Mouse (Mus musculus) spleen, adult 2 months (tissue): ENCODE measurements at regions not wholly inside any gene's neighbourhood (a gene's known extent, or its start where the extent isn't known, plus 50 kb on each side); places are given as distances from the start of the nearest gene placed in this dataset.
"Not testable (repeated sequence)": the region's sequence is repeated elsewhere in the genome, so short reads cannot be mapped to it uniquely, and the experiment has no call there.

Experiments
- CTCF ChIP-seq: fragments of 200-500 bp; IDR thresholded peaks from 2 replicates; pipeline ENCODE4 v1.5.1; 2011; ENCODE audit warnings: mild to moderate bottlenecking, inconsistent platforms; ENCODE audit not compliant: insufficient read depth, insufficient read length, insufficient replicate concordance; ENCODE audit errors: extremely low read depth
- POLR2A ChIP-seq: fragments of 200-500 bp; IDR thresholded peaks from 2 replicates; pipeline ENCODE4 v1.6.1; 2011; ENCODE audit warnings: low read depth, low read length, inconsistent platforms

DNA sequence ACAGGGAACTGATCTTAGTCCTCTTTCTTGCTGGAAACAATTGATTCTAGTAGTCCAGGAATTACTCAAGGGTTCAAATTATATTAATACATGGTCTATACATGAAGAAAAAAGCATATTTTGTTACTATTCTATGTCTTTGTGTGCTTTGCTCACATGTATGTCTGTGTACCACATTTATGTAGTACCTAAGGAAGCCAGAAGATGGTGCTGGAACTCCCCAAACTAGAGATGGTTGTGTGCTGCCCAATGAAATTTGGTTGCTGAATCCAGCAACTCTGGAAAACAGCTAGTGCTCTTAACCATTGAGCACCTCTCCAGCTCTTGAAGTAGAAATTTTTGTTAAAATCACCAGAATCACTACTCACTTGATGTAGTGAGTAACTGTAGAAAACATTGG lies 1402.5 kb upstream of the Tacstd2 start:
- not testable (repeated sequence) for TF ChIP-seq POLR2A, CTCF
